Mouse (Mus musculus) kidney, postnatal 0 days (tissue): ENCODE data around the gene Myzap. TPM values are rescaled to one million over a fixed set of nuclear protein-coding genes. Genes with fewer than 3 reads are reported as not detected.

ENCODE experiments used
- ATAC-seq: fragments of 200-750 bp; cut with Nextera tagmentation; replicated peaks from 2 replicates; pipeline ENCODE4 v1.8.0; 2017; ENCODE audit warnings: low read depth, moderate number of reproducible peaks, moderate TSS enrichment, moderate library complexity; ENCODE audit not compliant: low FRiP score
- DNase-seq: peaks from one replicate; pipeline ENCODE4 v3.0.0-alpha.2; 2016; ENCODE audit warnings: low spot score
- H3K27ac ChIP-seq: fragments of 300-500 bp; sonication (generic); 2 replicates; pipeline ENCODE4 v1.5.1; 2014; ENCODE audit warnings: mild to moderate bottlenecking
- H3K27me3 ChIP-seq: fragments of 300-500 bp; sonication (generic); 2 replicates; pipeline ENCODE4 v1.6.1; 2014; ENCODE audit warnings: low read length, mixed read lengths; ENCODE audit not compliant: insufficient read depth
- H3K36me3 ChIP-seq: fragments of 300-500 bp; sonication (generic); 2 replicates; pipeline ENCODE4 v1.6.1; 2014; ENCODE audit warnings: low read length, mixed read lengths; ENCODE audit not compliant: insufficient read depth
- H3K4me1 ChIP-seq: fragments of 300-500 bp; sonication (generic); replicated peaks from 2 replicates; pipeline ENCODE4 v1.6.1; 2014; ENCODE audit warnings: antibody characterized with exemption, low read length, mixed read lengths; ENCODE audit not compliant: insufficient read depth
- H3K4me2 ChIP-seq: fragments of 300-500 bp; sonication (generic); 2 replicates; pipeline ENCODE4 v1.6.1; 2014; ENCODE audit warnings: mild to moderate bottlenecking, low read length, moderate library complexity, mixed read lengths
- H3K4me3 ChIP-seq: fragments of 300-500 bp; sonication (generic); replicated peaks from 2 replicates; pipeline ENCODE4 v1.5.1; 2014; ENCODE audit warnings: low read depth, low read length
- H3K9ac ChIP-seq: fragments of 300-500 bp; sonication (generic); 2 replicates; pipeline ENCODE4 v1.6.1; 2014; ENCODE audit warnings: low read depth, low read length
- H3K9me3 ChIP-seq: fragments of 300-500 bp; sonication (generic); replicated peaks from 2 replicates; pipeline ENCODE4 v1.6.1; 2016; ENCODE audit warnings: low read length, inconsistent platforms, mixed read lengths
- CTCF ChIP-seq: IDR thresholded peaks from 2 replicates; pipeline ENCODE4 v1.5.1; 2016; ENCODE audit warnings: antibody characterized with exemption, low read depth, mild to moderate bottlenecking, moderate library complexity
- WGBS: fragments of 180-500 bp; shearing (Covaris S2); extraction: QIAGEN DNeasy Blood & Tissue Kit; methylation state at CpG from one replicate; pipeline ENCODE4 v1.1.7; 2014; 5-methylcytosine and 5-hydroxymethylcytosine counted together
- polyA plus RNA-seq: library from polyadenylated mRNA; unstranded; fragments of >200 nt; fragmentation: Nextera tagmentation; extraction: Ambion mirVana; gene quantifications from 2 replicates; pipeline ENCODE4 v1.2.1, GENCODE M21; 2015

Gene Myzap
- polyA plus RNA-seq, 1 experiment from 2014 or later, result 16.9 TPM

GRCm38 (mm10) chr9:71498391-71499182 is 93.6 kb downstream of the Myzap start:
- DNase-seq, result peak; percentile 93
- no peak; the same call in 1 of the 2 replicates for TF ChIP-seq CTCF
- H3K27me3 ChIP-seq, result no peaks in the 10 kb centered on the region
- WGBS, result 15% methylated on average over 10 of the region's 10 CpGs
- H3K36me3 ChIP-seq, result no peaks in the 10 kb centered on the region
- no peak overlapping the region for H3K4me2 ChIP-seq
- no peak overlapping the region for H3K9ac ChIP-seq
- no peak overlapping the region for H3K4me3 ChIP-seq
- ATAC-seq, result no peak
- no peaks in the 10 kb centered on the region; the same call in 1 of the 2 replicates for H3K4me1 ChIP-seq
- H3K27ac ChIP-seq, result peak overlapping the region; percentile 15; the same call in 1 of the 2 replicates
- no peaks in the 10 kb centered on the region for H3K9me3 ChIP-seq

DNA sequence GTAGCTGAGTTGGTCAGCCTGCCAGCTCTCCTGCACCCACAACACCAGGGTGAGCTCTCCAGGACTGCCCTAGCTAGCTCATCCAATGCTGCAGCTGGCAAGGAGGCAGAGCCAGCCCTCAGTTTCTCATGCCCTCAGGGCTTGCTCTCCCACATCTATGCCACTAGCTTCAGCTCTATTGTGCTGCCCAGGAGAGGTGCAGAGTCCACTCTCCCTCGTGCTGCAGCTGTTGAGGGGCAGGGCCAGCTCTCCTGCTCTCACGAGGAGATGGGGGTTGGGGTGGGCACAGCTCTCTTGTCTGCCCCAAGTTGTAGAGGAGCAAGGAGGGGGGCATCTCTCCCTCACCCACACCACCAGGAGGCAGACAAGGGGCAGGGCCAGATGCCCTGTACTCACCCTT is 95.5 kb downstream of the Myzap start:
- no peak overlapping the region for H3K4me3 ChIP-seq
- DNase-seq (no peak), ATAC-seq (peak; percentile 63; the same call in 1 of the 2 replicates)
- no peak; the same call in 1 of the 2 replicates for TF ChIP-seq CTCF
- H3K36me3 ChIP-seq, result no peaks in the 10 kb centered on the region
- 37% methylated on average over 2 of the region's 2 CpGs for WGBS
- no peak overlapping the region for H3K27ac ChIP-seq
- peaks cover 14% of the 10 kb centered on the region for H3K4me1 ChIP-seq
- H3K27me3 ChIP-seq, result no peaks in the 10 kb centered on the region
- no peak overlapping the region for H3K9ac ChIP-seq
- H3K9me3 ChIP-seq, result no peaks in the 10 kb centered on the region
- no peak overlapping the region for H3K4me2 ChIP-seq

DNA sequence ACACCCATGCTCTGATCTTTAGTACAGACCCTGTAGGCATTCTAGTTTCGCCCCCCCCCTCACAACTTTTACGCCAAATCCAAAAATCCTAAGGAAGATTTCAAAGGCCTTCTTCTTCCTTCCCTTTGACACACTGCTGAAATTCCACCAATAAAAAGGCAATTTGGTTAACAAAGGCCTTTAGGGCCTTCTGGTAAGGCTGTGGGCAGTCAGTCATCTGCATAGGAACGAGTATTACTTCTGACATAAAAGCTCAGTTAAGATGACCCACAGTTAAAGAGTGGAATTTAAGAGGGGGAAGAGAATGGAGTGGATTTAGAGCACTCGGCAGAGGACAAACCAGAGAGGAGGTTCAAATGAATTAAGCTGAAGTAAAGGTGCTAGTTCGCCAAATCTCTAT is 98.4 kb downstream of the Myzap start:
- no peak for TF ChIP-seq CTCF
- no peak overlapping the region for H3K4me3 ChIP-seq
- no peak overlapping the region for H3K9ac ChIP-seq
- ATAC-seq, result no peak
- WGBS, result 68% methylated on average over 5 of the region's 5 CpGs
- DNase-seq, result no peak
- no peaks in the 10 kb centered on the region for H3K27me3 ChIP-seq
- peaks cover 14% of the 10 kb centered on the region for H3K4me1 ChIP-seq
- H3K4me2 ChIP-seq, result no peak overlapping the region
- no peaks in the 10 kb centered on the region for H3K9me3 ChIP-seq
- H3K27ac ChIP-seq, result 0 out of 2 replicates have a peak overlapping the region, but pooled peaks have one; percentile 8
- no peaks in the 10 kb centered on the region for H3K36me3 ChIP-seq

DNA sequence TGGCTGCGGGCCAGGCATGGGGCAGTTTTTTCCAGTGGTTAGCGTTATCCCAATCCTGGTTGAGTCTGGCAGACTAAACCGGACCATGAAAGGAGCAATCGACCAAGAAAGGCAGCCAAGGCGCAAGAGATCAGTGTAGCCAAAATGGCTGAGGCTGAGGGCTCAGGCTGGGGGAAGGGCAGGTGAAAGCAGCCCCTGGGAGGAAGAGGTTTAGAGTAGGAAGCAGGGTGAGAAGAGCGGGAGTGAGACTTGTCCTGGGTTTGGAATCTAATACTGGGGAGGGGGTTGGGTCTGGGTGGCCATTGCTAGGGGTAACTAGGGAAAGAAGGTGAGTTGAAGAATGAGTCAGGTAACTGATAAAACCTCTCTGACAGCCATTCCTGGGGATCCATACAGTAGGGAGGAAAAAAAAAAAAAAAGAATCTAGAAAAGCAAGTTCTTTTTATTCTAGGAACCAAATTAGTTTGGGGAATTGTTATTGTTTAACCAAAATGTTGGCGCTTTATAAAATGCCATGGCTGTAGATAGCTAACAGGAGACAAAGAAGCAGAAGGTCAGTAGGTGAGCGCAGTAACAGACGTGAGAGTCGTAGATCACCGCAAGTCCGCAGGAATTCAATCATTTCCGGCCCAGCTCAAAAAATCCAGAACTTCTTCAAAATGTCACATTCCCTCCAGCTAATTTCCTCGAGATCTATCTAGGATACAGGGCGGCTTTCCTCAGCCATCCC is 99.7 kb downstream of the Myzap start:
- Histone ChIP-seq H3K9me3 (no peaks in the 10 kb centered on the region), H3K4me3 (no peak overlapping the region), H3K4me2 (no peak overlapping the region), H3K9ac (no peak overlapping the region), H3K27ac (peak overlapping the region; percentile 58; the same call in 1 of the 2 replicates), H3K4me1 (peaks cover 14% of the 10 kb centered on the region; the same call in 1 of the 2 replicates), H3K27me3 (no peaks in the 10 kb centered on the region), H3K36me3 (no peaks in the 10 kb centered on the region)
- WGBS, result 52% methylated on average over 15 of the region's 15 CpGs
- ATAC-seq (no peak), DNase-seq (no peak)
- TF ChIP-seq CTCF, result no peak

- no peaks in the 10 kb centered on the region for H3K36me3 ChIP-seq
- ATAC-seq, result no peak
- 39% methylated on average over 3 of the region's 3 CpGs for WGBS
These were observed 102.1 kb downstream of the Myzap start for GRCm38 (mm10) chr9:71490076-71490475.

DNA sequence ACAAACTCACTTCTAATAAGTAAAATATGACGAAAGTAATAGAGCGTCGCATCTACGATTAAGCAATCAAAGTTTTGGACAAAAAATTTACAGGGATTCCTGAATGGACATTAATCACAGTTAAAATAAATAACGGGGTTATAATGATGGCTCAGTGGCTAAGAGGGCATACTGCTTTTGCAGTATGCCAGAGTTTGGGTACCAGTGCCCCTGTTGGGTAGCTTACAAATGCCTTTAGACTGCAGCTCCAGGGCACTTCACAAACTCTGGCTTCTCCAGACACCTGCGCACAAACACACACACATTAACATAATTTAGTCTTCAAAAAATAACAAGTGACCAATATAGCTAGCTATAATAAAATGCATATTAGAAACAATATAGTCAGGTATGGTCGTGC is 106.0 kb downstream of the Myzap start:
- Histone ChIP-seq H3K4me1 (no peaks in the 10 kb centered on the region; the same call in 1 of the 2 replicates), H3K36me3 (peaks cover 20% of the 10 kb centered on the region), H3K9me3 (no peaks in the 10 kb centered on the region), H3K27ac (no peak overlapping the region; the same call in 1 of the 2 replicates), H3K27me3 (no peaks in the 10 kb centered on the region), H3K9ac (0 out of 2 replicates have a peak overlapping the region, but pooled peaks have one; percentile 98), H3K4me2 (peak overlapping the region; percentile 4; the same call in 1 of the 2 replicates), H3K4me3 (peak overlapping the region; percentile 81; the same call in 1 of the 2 replicates)
- WGBS, result 35% methylated on average over 7 of the region's 7 CpGs
- TF ChIP-seq CTCF, result no peak
- DNase-seq (no peak), ATAC-seq (no peak)

More at GRCm38 (mm10) chr9:71490076-71490475, 102.1 kb downstream of the Myzap start:
- Histone ChIP-seq H3K4me1 (peaks cover 14% of the 10 kb centered on the region; the same call in 1 of the 2 replicates), H3K9ac (no peak overlapping the region), H3K27me3 (no peaks in the 10 kb centered on the region), H3K4me3 (no peak overlapping the region), H3K27ac (peak overlapping the region; percentile 1; the same call in 1 of the 2 replicates), H3K4me2 (no peak overlapping the region), H3K9me3 (no peaks in the 10 kb centered on the region)
- DNase-seq, result peak; percentile 74
- TF ChIP-seq CTCF, result no peak
